Mouse (Mus musculus): ENCODE results near the gene Ngef. TPM values are rescaled to one million over a fixed set of nuclear protein-coding genes. Genes with fewer than 3 reads are reported as not detected.

Ngef gene
- not detected in 2 replicates for total RNA-seq (2017)

DNA sequence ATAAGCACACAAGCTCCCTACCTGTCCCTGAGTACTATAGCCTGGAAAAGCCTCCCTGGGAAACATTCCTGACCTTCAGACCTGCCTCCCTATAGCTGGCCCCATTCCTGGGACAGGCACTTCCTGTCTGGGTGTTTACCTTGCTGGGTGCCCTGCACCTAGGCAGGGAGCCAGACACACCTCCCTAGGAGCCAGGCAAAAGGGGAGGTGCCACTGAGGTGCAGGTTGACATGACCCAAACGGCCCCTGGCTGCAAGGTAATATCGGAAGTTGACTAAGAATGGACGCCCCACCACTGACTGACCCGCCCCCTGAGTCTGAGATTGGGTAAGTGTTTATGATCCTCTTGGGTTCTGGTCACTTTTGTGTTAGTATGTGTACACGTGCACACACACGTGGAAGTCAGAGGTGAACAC lies at the start of gene Ngef:
Ngef (minus strand) TSS at position 71 of the 416 bp plus-strand sequence.
- ATAC-seq (replicated peaks in 1 of 2; ENCODE audit: insufficient read depth in 1 of 2, low FRiP score in 2 of 2, low TSS enrichment in 1 of 2, low read depth in 1 of 2, poor library complexity in 2 of 2, severe bottlenecking in 2 of 2), result no peak

- ATAC-seq (replicated peaks in 1 of 2; ENCODE audit: insufficient read depth in 1 of 2, low FRiP score in 2 of 2, low TSS enrichment in 1 of 2, low read depth in 1 of 2, poor library complexity in 2 of 2, severe bottlenecking in 2 of 2), result no peak
These were observed 48.2 kb upstream of the Ngef start for GRCm38 (mm10) chr1:87621858-87622279.

- ATAC-seq (replicated peaks in 1 of 2; ENCODE audit: insufficient read depth in 1 of 2, low FRiP score in 2 of 2, low TSS enrichment in 1 of 2, low read depth in 1 of 2, poor library complexity in 2 of 2, severe bottlenecking in 2 of 2), result peak; percentile 12 to 33; a peak in 2 of 4 replicates
These were observed 47.6 kb upstream of the Ngef start for GRCm38 (mm10) chr1:87621146-87621857.

GRCm38 (mm10) chr1:87620693-87621092 lies 47.0 kb upstream of the Ngef start:
- ATAC-seq (replicated peaks in 1 of 2; ENCODE audit: insufficient read depth in 1 of 2, low FRiP score in 2 of 2, low TSS enrichment in 1 of 2, low read depth in 1 of 2, poor library complexity in 2 of 2, severe bottlenecking in 2 of 2), result no peak

DNA sequence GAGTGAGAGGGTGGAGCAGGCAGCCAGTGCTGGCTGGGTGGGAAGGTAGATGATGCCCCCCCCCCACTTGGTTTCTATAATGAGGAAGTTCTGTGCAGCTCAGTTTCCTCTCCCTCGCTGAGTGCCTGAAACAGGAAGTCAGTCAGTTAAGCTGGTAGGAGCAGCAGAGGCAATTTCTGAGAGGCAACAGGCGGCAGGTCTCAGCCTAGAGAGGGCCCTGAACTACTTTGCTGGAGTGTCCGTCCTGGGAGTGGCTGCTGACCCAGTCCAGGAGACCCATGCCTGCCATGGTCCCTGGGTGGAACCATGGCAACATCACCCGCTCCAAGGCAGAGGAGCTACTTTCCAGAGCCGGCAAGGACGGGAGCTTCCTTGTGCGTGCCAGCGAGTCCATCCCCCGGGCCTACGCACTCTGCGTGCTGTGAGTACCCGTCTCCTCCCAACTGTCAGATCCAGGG lies 46.6 kb upstream of the Ngef start, which contains the start of gene Inpp5d:
Inpp5d (plus strand) TSS at position 102 of the 458 bp plus-strand sequence.
- peak; percentile 88 for ATAC-seq (replicated peaks in 1 of 2; ENCODE audit: insufficient read depth in 1 of 2, low FRiP score in 2 of 2, low TSS enrichment in 1 of 2, low read depth in 1 of 2, poor library complexity in 2 of 2, severe bottlenecking in 2 of 2)

- ATAC-seq (replicated peaks in 1 of 2; ENCODE audit: insufficient read depth in 1 of 2, low FRiP score in 2 of 2, low TSS enrichment in 1 of 2, low read depth in 1 of 2, poor library complexity in 2 of 2, severe bottlenecking in 2 of 2), result no peak
These were observed 41.1 kb upstream of the Ngef start for GRCm38 (mm10) chr1:87614576-87615295.

- ATAC-seq (replicated peaks in 1 of 2; ENCODE audit: insufficient read depth in 1 of 2, low FRiP score in 2 of 2, low TSS enrichment in 1 of 2, low read depth in 1 of 2, poor library complexity in 2 of 2, severe bottlenecking in 2 of 2), result peak in 1 of 2 experiments; percentile 34; a peak in 1 of 4 replicates
These were observed 34.9 kb upstream of the Ngef start for GRCm38 (mm10) chr1:87608416-87609046.

DNA sequence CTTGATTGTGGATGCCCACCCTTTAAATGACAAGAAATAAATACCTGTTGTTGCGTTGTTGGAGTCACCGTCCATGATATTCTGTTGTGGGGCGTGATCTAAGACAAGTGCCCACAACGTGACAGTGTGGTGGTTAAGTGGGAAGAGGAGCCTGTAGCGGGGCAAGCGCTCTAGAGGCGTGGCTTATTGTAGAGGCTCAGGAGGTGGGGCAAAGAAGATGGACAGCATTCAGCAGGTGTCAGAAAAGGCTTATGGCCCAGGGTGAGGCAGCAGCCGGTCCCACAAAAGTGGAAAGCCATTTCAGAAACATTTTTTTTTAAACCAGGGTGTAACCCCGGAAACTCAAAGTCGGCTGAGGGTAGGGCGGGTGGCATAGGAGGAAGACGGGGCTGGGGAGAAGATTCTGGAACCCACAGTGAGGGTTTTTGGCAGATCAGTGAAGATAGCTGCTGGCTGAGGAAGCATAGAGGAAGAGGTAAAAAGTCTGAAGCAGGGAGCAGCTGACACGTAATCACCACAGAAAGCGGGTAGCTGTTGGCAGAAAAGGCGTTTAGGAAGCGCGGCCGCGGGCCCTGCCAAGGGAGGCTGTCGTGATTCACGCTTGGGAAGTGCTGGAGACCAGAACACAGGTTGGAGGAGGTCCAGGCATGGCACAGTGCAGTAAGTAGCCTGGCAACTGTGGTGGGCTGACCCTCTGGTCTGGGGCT lies 33.9 kb upstream of the Ngef start:
- ATAC-seq (replicated peaks in 1 of 2; ENCODE audit: insufficient read depth in 1 of 2, low FRiP score in 2 of 2, low TSS enrichment in 1 of 2, low read depth in 1 of 2, poor library complexity in 2 of 2, severe bottlenecking in 2 of 2), result peak; percentile 83 to 87

- no peak for ATAC-seq (replicated peaks in 1 of 2; ENCODE audit: insufficient read depth in 1 of 2, low FRiP score in 2 of 2, low TSS enrichment in 1 of 2, low read depth in 1 of 2, poor library complexity in 2 of 2, severe bottlenecking in 2 of 2)
These were observed 31.6 kb upstream of the Ngef start for GRCm38 (mm10) chr1:87605296-87605695.

GRCm38 (mm10) chr1:87603389-87603788 lies 29.7 kb upstream of the Ngef start:
- ATAC-seq (replicated peaks in 1 of 2; ENCODE audit: insufficient read depth in 1 of 2, low FRiP score in 2 of 2, low TSS enrichment in 1 of 2, low read depth in 1 of 2, poor library complexity in 2 of 2, severe bottlenecking in 2 of 2), result no peak

DNA sequence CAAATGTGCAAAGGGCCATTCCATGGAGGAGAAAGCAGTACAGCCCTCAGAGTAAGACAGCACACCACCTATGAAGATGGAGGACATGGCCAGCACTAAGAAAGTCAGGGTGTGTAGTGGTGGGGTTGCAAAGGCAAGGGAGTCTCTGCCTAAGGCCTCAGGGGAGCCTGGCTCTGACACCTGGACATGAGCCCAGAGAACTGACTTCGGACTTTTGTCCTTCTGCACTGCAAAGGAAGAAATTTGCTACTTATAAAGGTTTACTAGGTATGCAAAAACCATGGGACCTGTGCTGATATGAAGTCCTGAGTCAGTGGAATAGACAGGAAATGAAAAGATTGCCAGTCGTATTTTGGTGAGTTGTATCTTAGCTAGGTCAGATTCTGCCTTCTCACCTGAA lies 28.1 kb upstream of the Ngef start:
- ATAC-seq (replicated peaks in 1 of 2; ENCODE audit: insufficient read depth in 1 of 2, low FRiP score in 2 of 2, low TSS enrichment in 1 of 2, low read depth in 1 of 2, poor library complexity in 2 of 2, severe bottlenecking in 2 of 2), result no peak

DNA sequence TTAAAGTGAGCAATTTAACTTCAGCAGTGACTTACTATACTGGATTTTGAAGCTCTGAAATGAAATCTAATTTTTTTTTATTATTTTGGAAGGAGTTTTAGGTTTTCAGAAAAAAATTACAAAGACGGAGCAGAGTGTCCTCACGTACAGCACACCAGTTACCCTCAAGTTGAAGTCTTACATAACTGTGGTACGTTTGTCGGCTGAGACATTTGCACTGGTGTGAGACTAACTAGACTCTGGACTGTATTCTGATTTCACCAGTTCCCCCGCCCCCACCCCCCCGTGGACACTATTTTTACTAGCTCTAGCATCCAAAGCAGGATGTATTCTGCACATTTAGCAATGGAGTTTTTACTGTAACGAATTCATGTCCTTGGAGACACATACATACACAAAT lies 26.9 kb upstream of the Ngef start:
- ATAC-seq (replicated peaks in 1 of 2; ENCODE audit: insufficient read depth in 1 of 2, low FRiP score in 2 of 2, low TSS enrichment in 1 of 2, low read depth in 1 of 2, poor library complexity in 2 of 2, severe bottlenecking in 2 of 2), result no peak

DNA sequence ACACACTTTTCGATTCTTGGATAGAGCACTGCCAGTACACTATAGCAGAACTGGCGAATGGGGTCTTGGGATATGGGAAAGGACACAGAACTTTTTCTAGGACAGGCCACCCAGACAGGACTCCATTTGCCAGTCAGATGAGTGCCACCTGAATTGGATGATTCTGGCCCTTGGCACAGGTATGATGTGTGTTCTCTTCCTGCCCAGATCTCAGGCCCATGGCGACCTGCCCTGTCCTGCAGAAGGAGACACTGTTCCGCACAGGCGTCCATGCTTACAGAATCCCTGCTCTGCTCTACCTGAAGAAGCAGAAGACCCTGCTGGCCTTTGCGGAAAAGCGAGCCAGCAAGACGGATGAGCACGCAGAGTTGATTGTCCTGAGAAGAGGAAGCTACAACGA lies 21.0 kb upstream of the Ngef start:
- ATAC-seq (replicated peaks in 1 of 2; ENCODE audit: insufficient read depth in 1 of 2, low FRiP score in 2 of 2, low TSS enrichment in 1 of 2, low read depth in 1 of 2, poor library complexity in 2 of 2, severe bottlenecking in 2 of 2), result no peak

DNA sequence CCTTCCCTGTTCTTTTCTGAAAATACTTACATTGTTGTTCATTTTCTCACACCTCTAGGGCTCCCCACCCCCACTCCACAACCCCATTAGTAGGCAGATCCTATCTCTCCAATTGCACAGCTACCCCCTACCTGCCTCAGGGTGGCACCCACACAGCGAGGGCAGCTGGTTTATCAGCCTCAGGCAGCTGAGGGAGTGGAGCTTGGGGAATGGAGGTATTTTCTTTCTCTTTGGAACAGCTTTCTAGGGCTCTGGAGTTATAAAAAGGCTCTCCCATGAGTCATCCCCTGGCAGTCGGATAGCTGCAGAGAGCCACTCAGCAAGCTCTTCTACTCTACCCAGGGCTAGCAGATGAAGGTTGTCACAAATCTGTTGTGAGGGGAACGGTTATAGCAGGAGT lies 20.6 kb upstream of the Ngef start:
- ATAC-seq (replicated peaks in 1 of 2; ENCODE audit: insufficient read depth in 1 of 2, low FRiP score in 2 of 2, low TSS enrichment in 1 of 2, low read depth in 1 of 2, poor library complexity in 2 of 2, severe bottlenecking in 2 of 2), result no peak

GRCm38 (mm10) chr1:87589980-87590379 lies 16.3 kb upstream of the Ngef start:
- ATAC-seq (replicated peaks in 1 of 2; ENCODE audit: insufficient read depth in 1 of 2, low FRiP score in 2 of 2, low TSS enrichment in 1 of 2, low read depth in 1 of 2, poor library complexity in 2 of 2, severe bottlenecking in 2 of 2), result no peak

DNA sequence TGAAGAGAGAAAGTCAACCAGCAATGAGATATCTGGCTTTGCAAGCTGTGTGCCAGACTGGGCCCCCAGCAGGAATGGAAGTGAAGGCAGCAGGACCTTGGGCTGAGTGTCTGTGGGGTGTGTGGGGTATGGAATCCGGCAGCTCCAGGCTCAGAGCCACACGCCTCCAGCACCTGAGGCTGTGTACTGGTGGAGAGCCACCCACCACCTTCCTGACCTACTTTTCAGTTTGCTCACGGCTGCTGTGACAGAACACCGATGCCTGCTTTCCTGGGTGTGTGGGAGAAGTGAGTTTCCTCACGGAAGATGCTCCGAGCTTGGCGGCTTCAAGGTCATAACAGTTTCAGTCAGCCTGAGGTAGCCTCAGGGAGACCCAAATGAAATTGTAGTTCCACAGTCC lies 15.5 kb upstream of the Ngef start:
- no peak for ATAC-seq (replicated peaks in 1 of 2; ENCODE audit: insufficient read depth in 1 of 2, low FRiP score in 2 of 2, low TSS enrichment in 1 of 2, low read depth in 1 of 2, poor library complexity in 2 of 2, severe bottlenecking in 2 of 2)

DNA sequence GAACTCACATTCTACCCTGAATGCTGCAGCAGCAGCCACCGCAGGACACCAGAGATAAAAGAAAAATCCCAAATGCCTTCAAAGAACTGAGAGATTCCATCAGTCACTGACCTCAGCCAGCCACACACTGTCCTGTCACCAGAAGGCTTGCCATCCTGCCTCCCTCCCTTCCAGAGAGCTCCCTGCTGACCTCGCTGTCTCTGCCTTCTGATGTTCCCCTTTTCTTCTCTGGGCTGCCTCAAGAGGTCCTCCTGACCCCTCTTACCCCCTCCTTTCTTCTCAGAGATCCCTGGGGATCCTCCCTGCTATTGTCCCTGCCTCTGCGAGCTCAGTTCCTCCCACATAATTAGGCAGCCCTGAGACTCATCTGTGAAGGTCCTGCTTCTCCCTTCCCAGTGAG lies 7.2 kb upstream of the Ngef start:
- ATAC-seq (replicated peaks in 1 of 2; ENCODE audit: insufficient read depth in 1 of 2, low FRiP score in 2 of 2, low TSS enrichment in 1 of 2, low read depth in 1 of 2, poor library complexity in 2 of 2, severe bottlenecking in 2 of 2), result peak in 1 of 2 experiments; percentile 53; a peak in 1 of 4 replicates

Measured in hematopoietic stem cell, adult 5-6 weeks (primary cell).